Mouse (Mus musculus): ENCODE measurements at regions not wholly inside any gene's neighbourhood (a gene's known extent, or its start where the extent isn't known, plus 50 kb on each side); places are given as distances from the start of the nearest gene placed in this dataset.
A peak's percentile ranks its signal among the peaks of the same experiment; 100 is the strongest.

DNA sequence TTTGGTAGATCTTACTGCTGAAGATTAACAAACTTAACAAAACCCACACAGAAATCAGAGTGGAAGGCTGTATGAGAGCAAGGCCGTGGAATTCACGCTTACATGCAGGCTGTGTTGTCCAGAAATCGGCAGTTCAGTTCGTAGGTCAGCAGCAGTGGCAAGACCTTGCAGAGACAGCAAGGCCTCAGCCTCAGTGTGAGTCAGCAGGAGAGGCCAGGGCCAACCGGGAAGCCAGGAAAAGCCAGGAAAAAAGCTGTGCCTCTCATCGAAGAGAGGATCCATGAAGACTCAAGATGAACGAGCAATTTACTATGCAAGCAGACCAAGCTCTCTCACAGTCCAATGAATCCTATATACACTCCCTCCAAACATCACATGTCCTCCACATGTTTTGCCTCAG lies 103.4 kb upstream of the 1700021F07Rik start:
- no peak for DNase-seq (ENCODE audit: low spot score)

DNA sequence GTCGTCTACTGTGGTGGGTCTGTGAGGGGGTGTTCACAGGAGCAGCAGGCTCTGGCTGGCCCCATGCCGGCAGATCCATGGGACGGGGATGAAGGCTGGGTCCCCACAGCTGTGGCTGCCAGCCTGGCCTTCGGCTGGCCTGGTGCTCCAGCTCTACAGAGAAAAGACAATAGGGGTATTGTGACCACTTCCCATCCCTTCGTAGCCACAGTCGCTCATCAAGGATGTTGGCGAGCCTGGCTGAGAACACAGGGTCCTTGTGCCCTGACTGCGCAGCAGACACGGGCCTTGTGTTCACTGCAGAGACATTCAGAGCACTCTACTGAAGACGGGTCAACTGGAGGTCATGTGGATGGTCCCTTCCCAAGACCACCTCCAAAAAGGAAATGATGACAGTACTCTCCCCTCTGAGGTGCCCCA lies 102.4 kb upstream of the 1700021F07Rik start:
- peak; percentile 63 for DNase-seq (ENCODE audit: low spot score)

DNA sequence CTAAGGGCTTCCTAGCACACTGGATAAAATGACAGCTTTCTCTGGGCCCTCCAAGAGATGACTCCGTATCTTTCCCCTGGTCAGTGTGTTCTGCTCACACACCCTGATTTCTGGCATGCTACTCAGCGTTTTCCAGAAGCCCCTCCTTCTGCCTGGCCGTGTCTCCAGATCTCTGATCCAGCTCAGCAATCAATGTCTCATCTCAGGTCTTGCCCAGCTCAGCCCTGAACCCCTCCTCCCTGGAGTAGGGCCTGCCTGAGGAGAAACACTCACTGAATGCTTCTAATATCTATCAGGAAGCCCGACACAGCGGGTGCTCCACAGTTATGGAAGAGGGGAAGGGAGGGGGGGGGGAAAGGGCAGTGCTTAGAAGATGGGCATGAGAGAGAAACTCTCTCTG lies 101.9 kb upstream of the 1700021F07Rik start:
- DNase-seq (ENCODE audit: low spot score), result no peak

DNA sequence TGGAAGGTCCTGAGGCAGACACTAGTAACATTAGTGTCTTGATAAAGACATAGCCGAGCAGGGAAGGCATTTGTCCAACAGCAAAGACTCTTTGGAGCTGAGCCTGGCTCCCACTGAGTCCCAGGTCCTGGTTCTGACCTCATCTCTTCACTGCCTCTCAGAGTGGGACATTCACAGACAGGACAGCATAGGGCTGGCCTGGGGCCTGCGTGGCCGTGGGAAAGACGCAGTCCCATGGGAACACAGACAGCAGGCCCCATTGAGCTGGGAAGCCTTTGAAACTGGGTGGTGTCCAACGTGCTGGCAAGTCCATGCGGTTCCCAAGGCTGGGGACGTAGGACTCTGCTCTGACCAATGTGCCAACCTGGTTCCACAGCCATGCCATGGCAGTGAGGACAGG lies 97.5 kb upstream of the 1700021F07Rik start:
- DNase-seq (ENCODE audit: low spot score), result no peak

DNA sequence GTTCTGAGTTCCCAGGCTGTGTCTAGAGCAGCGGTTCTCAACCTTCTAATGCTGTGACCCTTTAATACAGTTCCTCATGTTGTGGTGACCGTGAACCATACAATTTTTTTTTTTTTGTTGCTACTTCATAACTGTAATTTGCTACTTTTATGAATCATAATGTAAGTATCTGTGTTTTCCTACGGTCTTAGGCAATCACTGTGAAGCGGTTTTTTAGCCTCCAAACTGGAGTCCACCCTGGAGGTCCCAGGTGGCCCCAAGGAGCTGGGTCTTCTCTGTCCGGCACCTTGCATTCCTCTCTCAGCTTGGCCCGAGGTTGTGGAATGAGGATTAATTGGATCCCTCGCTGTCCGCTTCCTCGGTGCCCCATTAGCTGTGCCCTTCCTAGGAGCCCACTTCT lies 96.6 kb upstream of the 1700021F07Rik start:
- no peak for DNase-seq (ENCODE audit: low spot score)

DNA sequence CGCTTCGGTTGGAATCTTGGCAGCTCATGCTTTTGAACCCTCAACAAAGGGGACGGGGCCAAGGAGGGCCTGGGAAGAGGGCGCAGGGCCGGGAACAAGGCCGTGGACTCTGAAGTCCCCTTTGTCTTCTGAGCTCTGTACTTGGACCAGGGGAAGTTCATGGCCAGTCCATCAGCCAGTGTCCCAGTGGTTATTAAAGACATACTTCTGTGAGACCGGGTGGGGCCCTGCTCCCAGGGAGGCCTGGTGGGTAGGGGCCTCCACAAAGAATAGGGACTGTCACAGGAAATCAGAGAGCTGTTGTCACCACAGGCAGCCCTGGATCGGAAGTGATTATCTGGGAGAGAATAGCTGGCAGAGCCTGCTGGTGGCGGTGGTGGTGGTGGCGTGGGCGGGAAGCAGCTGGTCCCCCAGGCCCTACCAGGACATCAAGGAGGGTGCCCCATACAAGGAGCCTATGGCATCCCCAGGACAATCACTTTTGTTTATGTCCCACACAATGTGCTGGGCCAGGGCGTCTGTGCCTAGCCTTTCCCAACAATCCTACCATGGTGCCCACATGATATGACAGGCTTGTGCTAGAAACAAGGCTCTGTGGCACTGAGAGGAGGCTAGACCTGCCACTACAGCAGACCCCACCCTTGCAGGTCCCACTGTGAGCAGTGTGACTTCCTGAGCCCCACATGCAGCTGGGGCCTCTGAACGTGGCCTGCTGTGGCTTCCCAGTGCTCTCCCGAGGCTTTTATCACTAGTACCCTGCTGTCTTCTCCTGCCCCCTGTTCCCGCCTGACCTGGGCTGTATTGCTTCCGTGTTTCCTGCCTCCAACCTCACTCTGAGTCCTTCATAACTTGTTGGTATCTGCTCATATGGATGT lies 96.0 kb upstream of the 1700021F07Rik start:
- DNase-seq (ENCODE audit: low spot score), result peak; percentile 82

DNA sequence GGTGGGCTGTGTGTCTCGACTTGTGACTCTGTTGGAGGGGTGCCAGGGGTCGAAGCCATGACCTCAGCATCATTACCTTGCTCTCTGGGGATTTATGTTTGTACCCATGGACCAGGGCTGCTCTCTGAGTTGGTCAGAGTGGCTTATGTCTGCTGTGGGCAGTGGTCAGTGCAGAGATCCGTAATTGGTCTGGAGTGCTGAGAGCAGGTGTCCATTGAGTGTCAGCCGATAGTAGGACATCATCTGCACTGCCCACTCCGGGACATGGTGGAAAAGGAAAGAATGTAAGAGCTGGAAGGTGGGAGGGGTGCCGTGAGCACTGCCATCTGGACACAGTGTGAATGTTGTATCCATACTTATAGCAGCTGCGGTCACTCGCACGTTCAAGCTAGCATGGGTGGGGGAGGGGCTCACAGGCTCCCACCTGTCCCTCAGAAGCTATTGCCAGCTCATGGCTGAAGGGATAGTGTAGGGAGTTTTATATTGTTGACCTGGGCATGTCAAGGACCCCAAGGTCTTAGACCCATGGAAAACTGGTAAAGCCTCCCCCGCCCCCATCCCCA lies 94.4 kb upstream of the 1700021F07Rik start:
- DNase-seq (ENCODE audit: low spot score), result peak; percentile 49

DNA sequence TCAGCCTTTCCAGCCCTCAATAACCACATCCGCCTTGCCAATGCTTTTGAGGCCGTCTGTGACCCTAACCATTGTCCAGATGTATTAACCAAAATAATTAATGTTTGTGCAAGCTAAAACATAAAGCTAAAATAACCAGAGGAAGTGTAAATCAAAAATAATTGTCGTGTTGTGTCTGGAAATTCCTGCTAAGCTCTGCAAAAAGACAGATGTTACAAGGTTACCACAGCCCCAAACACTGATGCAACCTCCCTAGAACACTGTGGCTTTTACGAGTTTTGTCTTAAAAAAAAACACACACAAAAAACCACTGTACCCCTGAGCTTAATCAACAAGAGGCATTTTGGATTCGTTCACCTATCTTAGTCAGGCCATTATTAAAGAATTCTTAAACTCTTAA lies 90.5 kb upstream of the 1700021F07Rik start:
- DNase-seq (ENCODE audit: low spot score), result no peak

DNA sequence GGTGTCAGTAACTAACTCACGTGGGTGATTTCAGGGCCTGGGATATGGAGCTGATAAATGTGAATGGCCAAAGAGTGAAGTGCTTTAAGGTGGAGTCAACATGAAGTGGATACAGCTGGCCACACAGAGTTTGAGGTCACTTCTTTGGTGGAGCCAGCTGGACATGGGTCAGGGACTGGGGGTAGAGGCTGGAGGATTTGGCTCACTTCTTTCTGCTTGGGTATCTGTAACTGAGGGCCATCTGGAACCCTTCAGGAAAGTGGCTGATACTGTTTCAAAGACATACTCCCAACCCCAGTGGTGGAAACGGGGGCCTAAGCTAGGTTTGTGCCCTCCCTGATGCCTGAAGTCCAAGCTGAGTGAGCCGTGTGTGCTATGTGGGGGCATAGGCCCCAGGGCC lies 90.1 kb upstream of the 1700021F07Rik start:
- no peak for DNase-seq (ENCODE audit: low spot score)

DNA sequence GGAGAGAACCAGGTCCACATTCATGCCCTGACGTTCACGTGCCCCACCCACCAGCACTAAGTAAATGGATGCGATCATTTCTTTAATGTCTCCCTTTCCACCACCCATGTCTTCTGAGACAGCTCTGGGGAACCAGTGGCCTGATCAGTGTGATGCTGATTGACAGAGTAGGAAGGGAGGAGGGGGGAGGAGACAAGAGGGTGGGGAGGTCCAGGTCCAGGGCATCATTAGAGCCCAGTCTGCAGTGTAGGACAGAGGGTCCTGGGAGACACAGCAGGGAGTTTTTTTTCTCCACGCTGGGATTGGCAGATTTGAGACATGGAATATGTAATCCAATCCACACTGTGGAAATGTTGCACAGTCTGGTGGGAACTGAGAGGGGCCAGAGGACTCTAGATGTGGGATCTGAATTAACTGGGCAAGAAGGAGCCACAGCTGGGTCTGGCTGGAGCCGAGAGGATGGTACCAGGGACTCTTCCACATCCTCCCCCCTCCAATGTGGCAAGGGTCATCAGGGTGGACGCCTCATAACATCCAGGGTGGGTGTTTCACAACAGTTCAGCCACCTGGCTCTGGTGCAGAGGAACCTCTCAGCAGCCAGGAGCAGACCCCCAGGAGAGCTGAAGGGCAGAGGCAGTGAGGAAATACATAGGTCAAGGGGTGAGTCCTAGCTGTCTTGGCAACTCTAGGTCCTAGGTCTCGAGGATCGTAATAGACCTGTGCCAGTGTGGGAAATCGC lies 89.3 kb upstream of the 1700021F07Rik start:
- no peak for DNase-seq (ENCODE audit: low spot score)

DNA sequence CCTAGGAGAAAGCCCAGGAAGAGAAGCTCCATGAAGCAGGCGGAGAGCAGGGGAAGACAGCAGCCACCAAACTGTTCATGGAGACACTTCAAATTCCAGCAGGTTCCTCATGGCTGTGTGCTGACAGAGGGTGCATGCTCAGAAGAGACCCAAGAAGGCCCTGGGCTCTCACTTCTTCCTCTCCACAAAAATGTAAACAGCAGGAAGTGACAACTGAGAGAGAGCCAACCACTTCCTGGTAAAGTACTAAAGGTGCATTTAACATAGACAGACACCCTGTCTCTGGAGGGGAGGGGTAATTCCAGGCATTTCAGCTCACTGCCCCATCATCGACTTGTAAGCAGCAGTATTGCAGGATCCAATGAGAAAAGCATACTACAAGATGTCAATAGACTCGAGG lies 85.8 kb upstream of the 1700021F07Rik start:
- DNase-seq (ENCODE audit: low spot score), result no peak

DNA sequence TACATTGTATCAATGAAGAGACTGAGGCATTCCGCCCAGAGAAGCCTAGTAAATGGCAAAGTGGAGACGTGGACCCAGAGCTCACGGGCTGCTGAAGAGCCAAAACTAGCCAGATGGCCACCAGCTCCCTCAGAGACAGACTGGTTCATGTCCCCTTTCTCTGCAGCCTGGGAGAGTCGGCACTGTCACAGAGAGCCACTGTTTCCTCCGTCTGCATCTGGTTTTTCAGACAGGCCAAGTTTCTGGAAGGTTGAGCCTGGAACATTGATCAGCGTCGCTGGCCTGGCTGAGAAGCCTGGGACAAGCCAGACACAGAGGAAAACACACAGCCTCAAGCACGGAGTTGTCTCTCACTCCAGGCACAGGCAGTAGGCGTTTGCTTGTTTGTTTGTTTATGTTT lies 83.4 kb upstream of the 1700021F07Rik start:
- no peak for DNase-seq (ENCODE audit: low spot score)

DNA sequence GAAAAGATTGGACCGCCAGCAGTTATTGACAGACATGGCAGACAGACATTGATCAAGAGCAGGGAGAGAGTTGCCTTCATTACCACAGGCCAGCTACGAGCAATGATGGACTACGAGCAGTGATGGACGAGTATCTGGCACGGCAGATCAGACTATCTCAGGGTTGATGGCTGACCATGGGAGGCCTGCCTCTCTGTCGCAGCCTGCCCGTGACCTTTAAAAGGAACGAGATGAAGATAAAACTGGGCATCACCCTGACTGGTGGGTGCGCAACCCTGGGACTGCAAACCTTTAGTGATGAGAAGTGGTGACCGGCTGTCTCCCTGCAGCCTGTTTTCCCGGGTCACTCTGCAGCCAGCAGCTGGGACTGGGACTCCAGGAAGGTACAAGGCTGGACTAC lies 80.3 kb upstream of the 1700021F07Rik start:
- DNase-seq (ENCODE audit: low spot score), result no peak

DNA sequence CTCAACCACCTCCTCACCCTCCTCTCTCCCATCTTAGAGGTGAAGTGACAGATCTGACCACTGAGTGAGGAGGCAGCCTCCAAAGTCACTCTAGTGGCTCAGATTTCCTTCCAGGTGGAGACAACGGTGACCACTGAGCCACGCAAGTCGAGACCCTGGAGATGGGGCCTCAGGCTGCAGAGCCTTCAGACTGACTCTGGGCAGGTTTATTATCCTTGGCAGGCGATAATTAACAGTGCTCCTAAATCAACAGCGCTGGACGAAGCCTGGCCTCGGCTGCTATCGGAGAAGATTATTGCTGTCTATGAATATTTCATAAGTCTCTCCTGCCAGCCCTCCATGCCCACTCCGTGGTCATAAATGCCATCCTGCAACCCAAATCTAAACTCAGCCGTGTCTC lies 79.1 kb upstream of the 1700021F07Rik start:
- DNase-seq (ENCODE audit: low spot score), result no peak

DNA sequence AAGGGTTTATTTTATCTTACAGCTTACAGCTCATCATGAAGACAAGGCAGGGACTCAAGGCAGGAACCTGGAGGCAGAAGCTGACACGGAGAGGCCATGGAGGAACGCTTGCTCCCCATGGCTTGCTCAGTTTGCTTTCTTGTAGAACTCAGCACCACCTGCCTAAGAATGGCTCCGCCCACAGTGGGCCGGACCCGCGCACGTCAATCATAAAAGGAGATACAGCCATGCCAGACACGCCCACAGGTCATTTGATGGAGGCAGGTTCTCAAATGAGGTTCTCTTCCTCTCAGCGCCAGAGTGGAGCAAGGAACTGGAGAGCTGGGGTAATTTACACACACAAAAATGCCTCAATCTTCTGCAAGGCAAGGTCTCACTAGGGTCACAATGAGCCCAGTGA lies 78.0 kb upstream of the 1700021F07Rik start:
- no peak for DNase-seq (ENCODE audit: low spot score)

DNA sequence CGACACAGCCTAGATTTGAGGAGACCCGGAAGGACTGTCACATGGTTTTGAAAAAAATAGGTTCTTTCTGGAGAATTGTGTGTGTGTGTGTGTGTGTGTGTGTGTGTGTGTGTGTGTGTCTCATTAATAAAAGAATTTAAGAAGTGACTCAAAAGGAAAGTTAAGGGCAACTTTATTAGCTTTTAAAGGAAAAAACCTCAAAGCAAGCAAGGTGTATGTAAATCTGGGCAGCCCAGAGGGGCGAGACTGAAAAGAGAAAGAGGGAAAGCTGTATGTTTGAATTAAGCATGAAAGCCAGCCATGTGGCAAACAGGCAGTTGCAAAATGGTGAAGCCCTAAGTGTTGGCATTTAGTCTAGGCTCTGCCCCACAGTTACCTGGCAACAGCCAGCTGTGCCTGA lies 77.3 kb upstream of the 1700021F07Rik start:
- no peak for DNase-seq (ENCODE audit: low spot score)

DNA sequence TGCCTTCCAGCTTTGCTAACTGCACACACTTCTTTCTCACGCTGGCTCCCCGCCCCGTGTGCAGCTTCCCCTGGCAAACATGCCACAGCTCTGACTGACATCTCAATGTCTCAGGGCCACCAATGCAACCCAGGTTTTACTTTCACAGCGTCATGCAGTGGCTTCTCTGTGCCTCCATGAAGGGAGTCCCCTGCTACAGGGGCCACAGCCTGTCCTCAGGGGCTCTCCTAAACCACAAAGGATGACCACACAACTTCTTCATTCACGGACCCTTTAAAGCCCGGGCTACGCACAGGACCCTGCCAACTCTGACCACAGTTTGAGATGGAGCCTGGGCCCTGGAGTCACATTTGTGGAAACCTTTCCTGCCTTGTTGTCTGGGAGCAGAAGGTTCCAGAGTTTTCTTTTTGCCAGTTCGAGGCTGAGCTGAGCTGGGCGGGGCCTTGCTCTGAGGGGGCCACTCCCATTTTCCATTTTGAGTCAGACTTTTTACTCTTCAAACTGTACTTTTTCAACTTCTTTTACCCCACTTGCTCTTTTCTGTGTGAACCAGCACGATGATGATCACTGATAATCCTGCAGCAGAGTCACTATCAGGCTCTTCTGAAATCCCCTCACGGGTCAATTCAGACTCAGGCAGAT lies 73.7 kb upstream of the 1700021F07Rik start:
- no peak for DNase-seq (ENCODE audit: low spot score)

DNA sequence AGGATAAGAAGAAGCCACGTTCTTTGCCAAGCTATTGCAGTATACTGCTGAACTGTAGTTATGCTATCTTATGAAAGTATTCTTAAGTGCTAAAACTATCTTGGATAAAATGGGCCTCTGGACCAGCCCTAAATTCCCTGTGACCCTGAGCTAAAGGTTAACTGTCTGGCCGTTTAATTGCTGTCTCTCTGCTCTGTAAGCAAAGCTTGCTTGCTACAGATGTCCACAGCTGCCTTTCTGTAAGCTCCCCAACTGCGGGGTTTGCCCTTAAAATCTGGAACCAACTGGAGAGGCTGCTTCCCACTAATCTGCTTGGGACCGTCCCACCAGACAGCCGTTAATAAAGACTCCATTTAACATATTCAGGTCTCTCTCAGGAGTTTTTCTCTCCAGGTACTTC lies 73.2 kb upstream of the 1700021F07Rik start:
- DNase-seq (ENCODE audit: low spot score), result no peak

DNA sequence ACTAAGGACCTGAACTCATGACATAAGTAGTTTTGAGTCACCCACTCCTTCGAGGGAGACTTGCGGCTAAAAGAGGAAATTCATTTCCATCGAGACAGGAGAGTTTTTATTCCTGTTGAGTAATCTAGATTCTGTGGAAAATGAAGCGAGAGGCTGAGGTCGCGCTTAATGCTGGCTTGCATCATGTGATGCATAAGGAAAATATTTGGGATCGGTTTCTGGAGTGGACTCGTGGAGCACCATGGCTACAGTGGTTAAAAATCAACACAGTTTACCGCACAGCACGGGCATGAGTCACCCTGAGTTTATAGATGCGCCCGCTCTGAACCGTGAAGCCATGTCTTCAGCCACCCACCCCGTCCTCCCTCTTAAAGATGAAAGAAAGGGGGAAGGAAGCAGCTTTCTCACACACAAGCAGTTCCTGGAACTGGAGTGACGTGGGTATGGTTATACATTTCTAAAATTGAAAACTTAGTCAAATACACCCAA lies 70.3 kb upstream of the 1700021F07Rik start:
- DNase-seq (ENCODE audit: low spot score), result no peak

DNA sequence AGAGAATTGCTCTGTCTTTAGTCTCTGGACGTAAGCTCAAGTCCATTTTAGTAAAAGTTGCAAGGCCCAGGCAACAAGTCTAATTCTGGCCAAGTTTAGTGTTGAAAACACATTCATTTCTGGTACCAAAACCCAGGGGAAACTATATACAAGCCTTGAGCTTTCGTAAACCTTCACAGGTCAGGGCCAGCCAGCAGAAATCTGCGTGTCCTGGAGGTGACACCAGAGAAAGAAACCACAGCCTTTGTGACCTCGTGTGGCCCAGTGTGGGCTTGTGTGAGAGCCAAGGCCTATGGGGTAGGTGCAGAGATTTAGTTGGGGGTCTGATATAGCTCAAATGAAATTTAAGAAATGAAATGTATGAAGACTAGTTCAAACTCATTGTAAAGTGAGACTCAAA lies 69.6 kb upstream of the 1700021F07Rik start:
- no peak for DNase-seq (ENCODE audit: low spot score)

DNA sequence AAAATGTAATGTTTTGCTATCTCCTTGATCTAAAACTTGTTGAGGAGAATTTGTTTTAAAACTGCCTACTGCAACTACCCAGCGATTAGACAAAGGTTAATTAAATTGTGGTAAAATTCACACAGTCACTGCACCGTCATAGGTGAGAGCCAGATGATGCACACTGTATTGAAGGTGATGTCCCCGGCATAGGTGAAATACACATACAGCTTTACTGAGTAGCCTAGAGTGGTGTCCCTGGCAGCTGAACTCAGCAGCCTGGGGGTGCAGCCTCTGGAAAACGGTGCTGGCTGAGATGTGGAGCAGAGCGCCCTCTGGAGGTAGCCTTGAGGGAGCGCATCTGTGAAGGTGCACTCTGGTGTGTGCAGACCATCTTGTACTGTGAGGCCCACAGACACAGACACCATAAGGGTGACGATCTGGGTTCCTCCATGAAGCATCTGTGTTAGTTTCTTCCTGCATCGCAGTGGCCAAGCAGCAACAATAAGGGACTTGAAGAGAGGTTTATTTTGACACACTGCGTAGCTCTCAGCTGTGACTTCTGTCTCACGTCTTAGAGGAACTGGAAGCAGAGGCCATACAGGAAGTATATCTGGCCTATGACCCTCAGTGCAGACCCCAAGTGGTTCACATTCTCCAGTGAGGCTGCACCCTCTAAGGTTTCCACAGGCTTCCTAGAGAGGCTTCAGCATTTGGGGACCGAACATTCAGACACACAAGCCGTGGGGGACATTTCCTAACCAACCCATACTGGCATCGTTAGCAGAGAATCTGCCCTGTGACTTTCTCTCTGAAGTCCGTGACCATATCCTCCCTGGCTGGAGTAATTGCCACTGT lies 68.6 kb upstream of the 1700021F07Rik start:
- peak; percentile 65 for DNase-seq (ENCODE audit: low spot score)

DNA sequence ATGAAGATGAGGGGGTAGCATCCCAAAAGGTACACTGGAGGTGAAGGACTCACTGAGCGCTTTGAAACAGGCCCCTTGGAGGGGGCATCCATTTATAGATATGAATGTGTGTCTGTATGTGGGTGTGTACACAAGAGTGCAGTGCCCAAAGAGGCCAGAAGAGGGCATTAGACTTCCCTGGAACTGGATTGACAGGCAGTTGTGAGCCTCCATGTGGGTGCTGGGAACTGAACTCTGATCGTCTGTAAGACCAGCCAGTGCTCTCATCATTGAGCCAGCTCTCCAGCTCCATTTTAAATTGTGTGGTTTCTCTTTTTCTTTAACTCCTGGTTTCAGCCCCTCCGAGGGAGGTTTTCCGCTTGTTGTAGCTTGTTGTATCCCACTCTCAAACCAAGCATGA lies 67.6 kb upstream of the 1700021F07Rik start:
- DNase-seq (ENCODE audit: low spot score), result no peak
